Mouse (Mus musculus): ENCODE measurements around the gene Tmem184b. TPM values are rescaled to one million over a fixed set of nuclear protein-coding genes. Genes with fewer than 3 reads are reported as not detected.

Tmem184b gene
- polyA plus RNA-seq, 1 experiment from 2014 or later: 51.6 TPM

GRCm38 (mm10) chr15:79346051-79346793 lies 57.1 kb downstream of the Tmem184b start, which contains the start of gene Maff:
TSS of gene Maff (plus strand) at chr15:79346621.
- Histone ChIP-seq H3K4me2 (peak within 1 kb of the TSS; percentile 95), H3K27ac (replicated peaks) (peak within 1 kb of the TSS; percentile 76), H3K27me3 (peaks cover 12% of the 10 kb centered on the region; the same call in 1 of the 2 replicates), H3K9me3 (0 out of 2 replicates have a peak, but pooled peaks cover 2% of the 10 kb centered on the region), H3K9ac (peak within 1 kb of the TSS; percentile 61), H3K4me1 (replicated peaks) (peaks cover 11% of the 10 kb centered on the region), H3K36me3 (no peaks in the 10 kb centered on the region), H3K4me3 (peak within 1 kb of the TSS; percentile 73)
- ATAC-seq (ENCODE audit: low FRiP score, low read depth): no peak
- WGBS: 57% methylated on average over 8 of the region's 8 CpGs

DNA sequence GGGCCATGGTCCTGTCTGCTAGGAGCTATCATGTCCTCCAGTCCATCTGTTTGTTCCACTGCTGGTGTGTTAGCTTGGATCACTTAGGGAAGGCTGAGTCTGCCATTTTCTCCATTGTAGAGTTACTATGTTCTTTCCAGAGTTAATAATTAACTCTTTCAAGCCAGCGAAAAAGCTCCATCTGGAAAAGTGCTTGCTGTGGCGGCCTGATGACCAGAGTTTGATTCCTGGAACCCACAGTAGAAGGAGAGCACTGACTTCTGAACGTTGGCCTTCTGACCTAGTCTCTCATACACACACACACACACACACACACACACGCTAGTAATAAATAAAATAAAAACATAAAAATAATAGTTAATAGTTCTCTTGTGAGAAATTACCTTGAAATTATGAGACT lies 58.7 kb downstream of the Tmem184b start:
- H3K9ac ChIP-seq: no peak overlapping the region
- H3K4me2 ChIP-seq: no peak overlapping the region
- WGBS: 54% methylated on average over 4 of the region's 4 CpGs
- 0 out of 2 replicates have a peak, but pooled peaks cover 7% of the 10 kb centered on the region for H3K27me3 ChIP-seq
- H3K4me1 ChIP-seq (replicated peaks): peaks cover 11% of the 10 kb centered on the region
- 0 out of 2 replicates have a peak, but pooled peaks cover 2% of the 10 kb centered on the region for H3K9me3 ChIP-seq
- no peak for ATAC-seq (ENCODE audit: low FRiP score, low read depth)
- no peak overlapping the region for H3K27ac ChIP-seq (replicated peaks)
- H3K36me3 ChIP-seq: no peaks in the 10 kb centered on the region
- no peak overlapping the region for H3K4me3 ChIP-seq

DNA sequence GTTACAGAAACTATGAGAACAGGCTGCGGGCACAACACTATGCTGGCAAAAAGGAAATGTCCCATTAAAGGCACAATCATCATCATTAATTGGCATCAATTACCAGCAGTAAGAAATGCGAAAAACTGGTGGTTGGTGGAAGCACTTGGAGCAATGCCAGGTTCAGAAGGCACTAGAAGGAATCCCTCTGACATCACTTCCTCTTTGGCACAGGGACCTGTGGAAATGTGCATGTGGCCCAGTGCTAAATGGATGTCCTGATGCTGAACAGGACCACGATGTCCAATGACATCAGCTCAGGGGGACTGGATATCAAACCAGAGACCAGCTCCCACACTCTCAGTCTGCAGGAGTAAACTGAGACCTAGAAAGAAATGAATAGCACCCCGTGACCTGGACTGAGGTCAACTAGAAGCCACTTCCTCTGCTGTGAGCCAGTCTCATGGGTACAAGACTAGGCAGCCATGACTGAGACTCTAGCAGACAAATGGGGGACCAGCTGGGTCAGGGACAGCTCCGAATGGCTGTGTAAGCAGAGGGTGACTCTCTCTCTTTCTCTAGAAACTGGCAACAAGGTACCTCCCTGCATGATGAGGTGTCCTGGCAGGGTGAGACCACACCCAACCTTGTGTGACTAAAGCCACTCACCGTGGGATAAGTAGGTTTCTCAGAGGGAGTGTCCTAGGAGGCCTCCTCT lies 60.6 kb downstream of the Tmem184b start:
- no peak for ATAC-seq (ENCODE audit: low FRiP score, low read depth)
- Histone ChIP-seq H3K9ac (no peak overlapping the region), H3K36me3 (no peaks in the 10 kb centered on the region), H3K27me3 (no peaks in the 10 kb centered on the region), H3K4me1 (replicated peaks) (no peaks in the 10 kb centered on the region), H3K4me2 (no peak overlapping the region), H3K27ac (replicated peaks) (no peak overlapping the region), H3K9me3 (0 out of 2 replicates have a peak, but pooled peaks cover 2% of the 10 kb centered on the region), H3K4me3 (no peak overlapping the region)
- WGBS: 82% methylated on average over 6 of the region's 6 CpGs

- Histone ChIP-seq H3K36me3 (no peaks in the 10 kb centered on the region), H3K4me1 (replicated peaks) (no peaks in the 10 kb centered on the region), H3K9me3 (0 out of 2 replicates have a peak, but pooled peaks cover 2% of the 10 kb centered on the region), H3K9ac (no peak overlapping the region), H3K27ac (replicated peaks) (no peak overlapping the region), H3K4me2 (no peak overlapping the region), H3K27me3 (no peaks in the 10 kb centered on the region), H3K4me3 (no peak overlapping the region)
- WGBS: 76% methylated on average over 5 of the region's 5 CpGs
- no peak for ATAC-seq (ENCODE audit: low FRiP score, low read depth)
Observed at GRCm38 (mm10) chr15:79338978-79339377, 64.4 kb downstream of the Tmem184b start.

- Histone ChIP-seq H3K4me3 (no peak overlapping the region), H3K9me3 (no peaks in the 10 kb centered on the region), H3K27me3 (no peaks in the 10 kb centered on the region), H3K4me2 (no peak overlapping the region), H3K27ac (replicated peaks) (no peak overlapping the region), H3K4me1 (replicated peaks) (no peaks in the 10 kb centered on the region), H3K36me3 (no peaks in the 10 kb centered on the region), H3K9ac (no peak overlapping the region)
- 56% methylated on average over 7 of the region's 7 CpGs for whole genome bisulfite sequencing
- no peak for ATAC-seq (ENCODE audit: low FRiP score, low read depth)
Observed at GRCm38 (mm10) chr15:79335061-79335655, 68.2 kb downstream of the Tmem184b start.

GRCm38 (mm10) chr15:79333409-79333808 lies 70.0 kb downstream of the Tmem184b start:
- ATAC-seq (ENCODE audit: low FRiP score, low read depth): no peak
- H3K27me3 ChIP-seq: no peaks in the 10 kb centered on the region
- no peaks in the 10 kb centered on the region for H3K9me3 ChIP-seq
- WGBS: 77% methylated on average over 4 of the region's 4 CpGs
- no peak overlapping the region for H3K4me3 ChIP-seq
- H3K4me1 ChIP-seq (replicated peaks): no peaks in the 10 kb centered on the region
- no peak overlapping the region for H3K27ac ChIP-seq (replicated peaks)
- no peak overlapping the region for H3K4me2 ChIP-seq
- no peaks in the 10 kb centered on the region for H3K36me3 ChIP-seq
- no peak overlapping the region for H3K9ac ChIP-seq

DNA sequence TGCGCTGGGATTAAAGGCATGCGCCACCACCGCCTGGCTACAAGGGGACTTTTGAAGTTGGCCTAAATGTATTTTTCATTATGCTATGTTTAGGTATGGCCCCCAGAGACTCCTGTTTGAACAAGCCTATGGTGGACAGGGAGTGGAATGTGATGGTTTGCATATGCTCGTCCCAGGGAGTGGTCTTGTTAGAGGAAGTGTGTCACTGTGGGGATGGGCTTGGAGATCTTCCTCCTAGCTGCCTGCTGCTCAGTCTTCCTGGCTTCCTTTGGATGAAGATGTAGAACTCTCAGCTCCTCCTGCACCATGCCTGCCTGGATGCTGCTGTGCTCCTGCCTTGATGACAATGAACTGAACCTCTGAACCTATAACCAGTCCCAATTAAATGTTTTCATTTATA lies 72.8 kb downstream of the Tmem184b start:
- no peak for ATAC-seq (ENCODE audit: low FRiP score, low read depth)
- Histone ChIP-seq H3K4me3 (no peak overlapping the region), H3K27ac (replicated peaks) (no peak overlapping the region), H3K4me1 (replicated peaks) (peaks cover 20% of the 10 kb centered on the region), H3K4me2 (no peak overlapping the region), H3K27me3 (no peaks in the 10 kb centered on the region), H3K9me3 (no peaks in the 10 kb centered on the region), H3K9ac (no peak overlapping the region), H3K36me3 (no peaks in the 10 kb centered on the region)
- 83% methylated on average over 4 of the region's 4 CpGs for WGBS

- Histone ChIP-seq H3K4me3 (no peak overlapping the region), H3K9me3 (no peaks in the 10 kb centered on the region), H3K27me3 (no peaks in the 10 kb centered on the region), H3K4me2 (no peak overlapping the region), H3K9ac (no peak overlapping the region), H3K27ac (replicated peaks) (no peak overlapping the region), H3K4me1 (replicated peaks) (peaks cover 25% of the 10 kb centered on the region), H3K36me3 (no peaks in the 10 kb centered on the region)
- ATAC-seq (ENCODE audit: low FRiP score, low read depth): no peak
- WGBS: 89% methylated on average over 6 of the region's 6 CpGs
Observed at GRCm38 (mm10) chr15:79329979-79330363, 73.4 kb downstream of the Tmem184b start.

DNA sequence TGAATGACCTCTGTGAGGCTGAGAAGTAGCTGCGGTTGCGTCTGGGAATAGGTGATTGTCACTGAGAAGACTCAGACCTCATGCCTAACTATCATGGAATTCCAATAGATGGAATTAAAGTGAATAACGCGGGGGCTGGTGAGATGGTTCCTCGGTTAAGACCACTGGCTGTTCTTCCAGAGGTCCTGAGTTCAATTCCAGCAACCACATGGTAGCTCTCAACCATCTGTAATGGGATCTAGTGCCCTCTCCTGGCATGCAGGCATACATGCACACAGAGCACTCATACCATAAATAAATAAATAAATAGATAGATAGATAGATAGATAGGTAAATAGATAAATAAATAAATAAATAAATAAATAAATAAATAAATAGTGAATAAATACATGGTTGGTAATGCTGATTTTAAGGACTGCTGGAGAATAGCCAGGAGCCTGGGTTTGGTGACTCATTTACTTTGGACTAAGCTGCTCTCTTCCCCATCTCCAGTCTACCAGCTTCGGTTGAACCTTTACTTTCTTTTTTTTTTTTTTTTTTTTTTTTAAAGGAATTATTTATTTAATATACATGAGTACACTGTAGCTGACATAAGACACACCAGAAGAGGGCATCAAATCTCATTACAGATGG lies 73.9 kb downstream of the Tmem184b start:
- Histone ChIP-seq H3K36me3 (no peaks in the 10 kb centered on the region), H3K4me3 (no peak overlapping the region), H3K9me3 (no peaks in the 10 kb centered on the region), H3K4me1 (replicated peaks) (peaks cover 25% of the 10 kb centered on the region), H3K27me3 (no peaks in the 10 kb centered on the region), H3K27ac (replicated peaks) (no peak overlapping the region), H3K4me2 (no peak overlapping the region), H3K9ac (no peak overlapping the region)
- ATAC-seq (ENCODE audit: low FRiP score, low read depth): no peak
- whole genome bisulfite sequencing: 95% methylated on average over 6 of the region's 6 CpGs

DNA sequence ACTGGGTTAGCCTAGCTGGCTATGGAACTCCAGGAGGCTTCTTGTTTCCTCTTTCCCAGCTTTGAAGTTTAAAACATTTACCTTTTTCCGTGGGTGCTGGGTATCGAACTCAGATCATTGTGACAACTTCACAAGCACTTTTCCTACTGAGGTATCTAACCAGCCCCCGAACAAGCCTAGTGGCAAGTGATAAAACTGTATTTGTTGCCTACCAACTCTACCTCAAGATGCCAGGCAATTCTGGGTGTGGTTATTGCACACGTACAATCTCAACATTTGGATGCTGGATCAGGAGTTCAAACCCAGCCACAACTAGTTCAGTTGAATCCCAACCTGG lies 74.5 kb downstream of the Tmem184b start:
- Histone ChIP-seq H3K27me3 (no peaks in the 10 kb centered on the region), H3K4me1 (replicated peaks) (peaks cover 30% of the 10 kb centered on the region), H3K36me3 (no peaks in the 10 kb centered on the region), H3K27ac (replicated peaks) (0 out of 2 replicates have a peak overlapping the region, but pooled peaks have one; percentile 91), H3K4me2 (peak overlapping the region; percentile 79), H3K9ac (no peak overlapping the region), H3K4me3 (no peak overlapping the region), H3K9me3 (no peaks in the 10 kb centered on the region)
- no peak for ATAC-seq (ENCODE audit: low FRiP score, low read depth)
- WGBS: 99% methylated on average over 4 of the region's 4 CpGs

DNA sequence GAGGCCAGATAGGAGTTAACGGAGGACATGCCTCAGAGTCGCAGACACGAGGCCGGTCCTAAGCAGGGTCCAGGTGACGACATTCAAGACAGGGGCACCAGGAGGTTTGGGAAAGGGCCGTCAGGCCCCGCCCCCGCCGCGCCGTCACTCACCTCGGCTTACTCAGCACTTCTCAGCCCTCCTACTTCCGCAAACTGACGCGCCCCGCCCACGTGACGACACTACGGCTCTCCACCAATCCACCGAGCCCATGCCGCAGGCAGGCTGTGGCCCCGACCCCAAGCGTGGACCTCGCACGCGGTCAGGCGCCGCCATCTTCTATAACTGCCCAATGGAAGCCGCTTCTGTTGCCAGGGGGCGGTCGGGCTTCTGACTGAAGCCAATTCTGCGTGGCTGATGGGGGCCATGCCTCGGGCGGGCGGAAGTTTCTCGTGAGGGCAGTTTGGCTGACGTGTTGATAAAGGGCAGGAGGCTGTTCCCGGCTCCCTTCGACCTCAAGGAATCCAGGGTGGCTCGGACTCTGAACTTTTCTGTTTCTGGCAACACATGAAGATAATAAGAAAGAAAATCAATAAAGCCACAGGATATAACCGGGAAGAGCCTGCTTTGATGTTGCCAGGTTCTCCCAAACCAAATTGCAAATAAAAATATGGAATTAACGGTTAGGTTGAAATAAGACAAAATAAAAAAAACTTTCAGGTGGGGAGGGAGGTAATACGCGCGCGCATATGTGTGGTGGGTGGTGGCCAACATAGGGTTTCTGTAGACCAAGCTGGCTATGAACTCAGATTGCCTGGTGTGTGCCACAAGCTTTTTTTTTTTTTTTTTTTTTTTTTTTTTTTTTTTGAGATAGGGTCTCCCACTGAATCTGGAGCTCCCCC lies 75.1 kb downstream of the Tmem184b start, which contains the start of gene Pla2g6:
Pla2g6 (minus strand) TSS at position 333 of the 881 bp plus-strand sequence.
- Histone ChIP-seq H3K27ac (replicated peaks) (peak within 1 kb of the TSS; percentile 91), H3K4me1 (replicated peaks) (peaks cover 30% of the 10 kb centered on the region), H3K9me3 (no peaks in the 10 kb centered on the region), H3K4me2 (peak within 1 kb of the TSS; percentile 79), H3K36me3 (no peaks in the 10 kb centered on the region), H3K9ac (peak within 1 kb of the TSS; percentile 59), H3K4me3 (peak within 1 kb of the TSS; percentile 52), H3K27me3 (no peaks in the 10 kb centered on the region)
- peak; percentile 97 for ATAC-seq (ENCODE audit: low FRiP score, low read depth)
- 3% methylated on average over 46 of the region's 46 CpGs for WGBS

All from hindbrain, embryonic 15.5 days (tissue).